Mouse (Mus musculus): ENCODE results near the gene Higd2a. TPM values are rescaled to one million over a fixed set of nuclear protein-coding genes. Genes with fewer than 3 reads are reported as not detected.
"Not testable (repeated sequence)": the region's sequence is repeated elsewhere in the genome, so short reads cannot be mapped to it uniquely, and the experiment has no call there.

The Higd2a gene
- polyA plus RNA-seq, 1 experiment from 2014 or later: 154 TPM

DNA sequence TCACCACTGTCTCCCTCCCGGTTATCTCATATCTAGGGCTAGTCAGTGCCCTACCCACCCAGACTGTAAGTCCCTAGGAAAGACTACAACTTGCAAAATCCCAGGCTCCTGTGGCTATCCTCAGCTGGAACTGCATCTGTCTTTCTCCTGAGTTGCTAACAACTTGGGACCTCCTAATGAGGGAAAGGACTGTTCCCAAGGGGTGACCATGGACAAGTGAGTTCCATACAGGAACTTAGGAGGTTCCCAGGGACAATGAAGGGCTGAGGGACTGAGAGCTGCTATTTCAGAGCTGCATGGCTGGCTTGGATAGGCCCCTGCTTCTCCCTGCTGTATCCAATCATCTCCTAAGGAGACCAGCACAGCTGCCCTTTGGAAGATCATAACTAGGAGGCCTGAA lies 19.3 kb downstream of the Higd2a start:
- 18% methylated on average over 1 of the region's 1 CpGs for WGBS
- H3K27me3 ChIP-seq (replicated peaks; ENCODE audit: low read depth, poor library complexity, severe bottlenecking): peaks cover 46% of the 10 kb centered on the region
- H3K4me3 ChIP-seq: 0 out of 2 replicates have a peak overlapping the region, but pooled peaks have one; percentile 4
- H3K36me3 ChIP-seq (replicated peaks): no peaks in the 10 kb centered on the region
- peaks cover 23% of the 10 kb centered on the region for H3K4me1 ChIP-seq
- H3K9me3 ChIP-seq: no peaks in the 10 kb centered on the region
- DNase-seq (ENCODE audit: low spot score): no peak
- no peak overlapping the region for H3K27ac ChIP-seq (replicated peaks)

DNA sequence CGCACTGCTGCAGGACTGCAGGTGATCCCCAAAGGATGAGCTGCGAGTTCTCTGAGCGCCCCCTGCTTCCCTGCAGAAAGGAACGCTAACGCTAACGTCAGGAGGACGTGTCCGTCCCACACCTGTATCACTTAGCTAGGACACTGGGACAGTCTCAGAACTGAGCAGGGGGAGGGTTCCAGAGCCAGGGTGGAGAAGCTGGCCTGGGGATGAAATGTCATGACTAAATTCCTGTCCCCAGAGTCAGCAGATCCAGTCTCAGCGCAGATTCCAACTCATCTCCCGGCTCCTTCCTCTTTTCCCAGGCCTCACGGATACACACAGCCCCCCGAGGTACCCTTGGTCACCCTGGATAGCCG lies 20.6 kb downstream of the Higd2a start:
- Histone ChIP-seq H3K27me3 (replicated peaks; ENCODE audit: low read depth, poor library complexity, severe bottlenecking) (peaks cover 43% of the 10 kb centered on the region), H3K4me1 (peaks cover 23% of the 10 kb centered on the region), H3K4me3 (peak overlapping the region; percentile 75), H3K27ac (replicated peaks) (peak overlapping the region; percentile 77), H3K9me3 (no peaks in the 10 kb centered on the region), H3K36me3 (replicated peaks) (no peaks in the 10 kb centered on the region)
- WGBS: 6% methylated on average over 13 of the region's 13 CpGs
- DNase-seq (ENCODE audit: low spot score): no peak

DNA sequence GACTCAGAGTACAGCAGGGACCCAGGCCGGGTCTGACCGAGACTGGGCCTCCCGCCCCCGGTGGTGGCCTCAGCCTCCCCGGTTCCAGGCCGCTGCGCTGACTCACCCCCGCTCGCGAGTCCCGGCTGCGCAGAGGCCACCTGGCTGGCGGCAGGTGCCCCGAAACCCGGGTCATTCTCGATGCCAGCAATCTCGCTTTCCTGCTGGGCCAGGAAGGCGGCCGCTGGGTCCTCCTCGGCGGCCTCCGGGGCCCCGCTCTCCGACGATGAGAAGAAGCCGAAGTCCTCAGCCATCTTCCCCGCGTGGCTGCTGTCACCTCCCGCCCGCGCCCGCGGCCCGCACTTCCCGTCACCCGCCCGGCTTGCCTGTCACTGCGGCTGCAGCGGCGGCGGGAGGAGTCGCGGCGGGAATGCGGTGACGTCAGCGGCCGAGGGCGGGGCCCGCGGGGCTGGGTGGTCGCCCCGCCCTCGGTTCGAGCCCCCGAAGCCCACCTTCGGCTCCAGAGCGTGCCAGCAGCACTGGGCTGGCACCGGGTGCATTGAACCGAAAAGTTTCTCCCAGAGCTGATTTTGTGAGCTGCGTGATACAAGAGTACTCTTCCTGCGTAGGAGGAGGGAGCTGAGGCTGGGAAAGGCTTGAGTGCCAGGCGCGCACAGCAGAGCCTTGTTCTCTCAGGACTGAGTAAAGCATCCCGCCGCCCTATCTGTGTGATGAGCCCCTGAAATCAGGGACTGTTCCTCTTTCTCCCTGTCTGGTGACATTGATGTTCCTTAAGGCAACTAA lies 21.2 kb downstream of the Higd2a start, which contains the start of gene Cltb:
TSS of gene Cltb (minus strand) at position 373 of the 783 bp plus-strand sequence.
- peak; percentile 88 for DNase-seq (ENCODE audit: low spot score)
- H3K4me3 ChIP-seq: peak within 1 kb of the TSS; percentile 75
- peak within 1 kb of the TSS; percentile 77 for H3K27ac ChIP-seq (replicated peaks)
- no peaks in the 10 kb centered on the region for H3K36me3 ChIP-seq (replicated peaks)
- peaks cover 23% of the 10 kb centered on the region for H3K4me1 ChIP-seq
- WGBS: under 1% methylated on average over 66 of the region's 66 CpGs
- H3K9me3 ChIP-seq: no peaks in the 10 kb centered on the region
- H3K27me3 ChIP-seq (replicated peaks; ENCODE audit: low read depth, poor library complexity, severe bottlenecking): peaks cover 42% of the 10 kb centered on the region

DNA sequence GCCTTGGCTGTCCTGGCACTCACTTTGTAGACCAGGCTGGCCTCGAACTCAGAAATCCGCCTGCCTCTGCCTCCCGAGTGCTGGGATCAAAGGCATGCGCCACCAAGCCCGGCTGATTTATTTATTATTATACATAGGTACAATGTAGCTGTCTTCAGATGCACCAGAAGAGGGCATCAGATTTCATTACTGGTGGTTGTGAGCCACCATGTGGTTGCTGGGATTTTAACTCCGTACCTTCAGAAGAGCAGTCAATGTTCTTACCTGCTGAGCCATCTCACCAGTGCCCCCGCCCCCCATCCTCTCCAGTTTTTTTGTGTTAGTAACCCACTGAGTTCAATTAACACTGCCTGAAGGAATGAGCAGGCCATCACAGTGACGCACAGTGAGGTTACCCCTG lies 23.1 kb downstream of the Higd2a start:
- not testable (repeated sequence) for H3K27ac ChIP-seq (replicated peaks); H3K4me3 ChIP-seq; H3K36me3 ChIP-seq (replicated peaks); H3K9me3 ChIP-seq; DNase-seq (ENCODE audit: low spot score)
- Histone ChIP-seq H3K27me3 (replicated peaks; ENCODE audit: low read depth, poor library complexity, severe bottlenecking) (peaks cover 32% of the 10 kb centered on the region), H3K4me1 (peaks cover 26% of the 10 kb centered on the region)
- 88% methylated on average over 8 of the region's 8 CpGs for WGBS

DNA sequence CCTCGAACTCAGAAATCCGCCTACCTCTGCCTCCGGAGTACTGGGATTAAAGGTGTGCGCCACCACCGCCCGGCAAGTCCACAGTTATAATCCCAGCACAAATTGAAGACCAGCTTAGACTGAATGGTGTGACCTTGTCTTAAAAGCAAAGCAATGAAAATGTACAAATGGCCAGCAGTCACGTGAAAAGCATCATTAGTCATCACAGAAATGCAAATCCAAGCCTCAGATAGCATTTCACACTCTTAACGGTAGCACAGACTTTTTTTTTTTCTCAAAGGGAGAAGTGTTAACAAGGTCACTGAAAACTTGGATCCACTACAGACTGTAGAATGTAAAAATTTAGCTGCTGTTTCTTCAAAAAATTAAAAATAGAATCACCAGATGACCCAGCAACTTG lies 26.3 kb downstream of the Higd2a start:
- no peaks in the 10 kb centered on the region for H3K36me3 ChIP-seq (replicated peaks)
- no peaks in the 10 kb centered on the region for H3K9me3 ChIP-seq
- H3K4me1 ChIP-seq: peaks cover 7% of the 10 kb centered on the region
- peaks cover 3% of the 10 kb centered on the region; the same call in 1 of the 2 replicates for H3K27me3 ChIP-seq (replicated peaks; ENCODE audit: low read depth, poor library complexity, severe bottlenecking)
- H3K4me3 ChIP-seq: no peak overlapping the region
- WGBS: 83% methylated on average over 8 of the region's 8 CpGs
- no peak for DNase-seq (ENCODE audit: low spot score)
- H3K27ac ChIP-seq (replicated peaks): no peak overlapping the region

DNA sequence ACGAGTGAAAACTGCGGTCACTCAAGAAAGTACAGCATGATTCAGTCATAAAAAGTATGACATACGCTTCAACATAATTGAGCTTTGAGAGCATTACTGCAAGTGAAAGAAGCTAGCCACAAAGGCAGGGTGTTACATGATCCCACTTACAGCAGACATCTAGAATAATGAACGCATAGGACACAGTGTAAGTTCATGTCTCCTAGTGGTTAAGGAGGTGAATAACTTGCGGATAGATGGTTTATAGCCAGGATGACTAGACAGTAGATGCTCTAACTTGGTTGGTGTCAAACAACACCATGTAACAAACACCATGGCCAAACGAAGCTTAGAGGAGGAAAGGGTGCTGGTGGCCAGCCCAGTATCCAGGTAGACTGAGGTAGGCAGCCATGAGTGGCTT lies 27.0 kb downstream of the Higd2a start:
- 68% methylated on average over 6 of the region's 6 CpGs for WGBS
- no peaks in the 10 kb centered on the region for H3K9me3 ChIP-seq
- H3K4me3 ChIP-seq: no peak overlapping the region
- H3K27ac ChIP-seq (replicated peaks): no peak overlapping the region
- 0 out of 2 replicates have a peak, but pooled peaks cover 3% of the 10 kb centered on the region for H3K4me1 ChIP-seq
- DNase-seq (ENCODE audit: low spot score): no peak
- 0 out of 2 replicates have a peak, but pooled peaks cover 3% of the 10 kb centered on the region for H3K27me3 ChIP-seq (replicated peaks; ENCODE audit: low read depth, poor library complexity, severe bottlenecking)
- no peaks in the 10 kb centered on the region for H3K36me3 ChIP-seq (replicated peaks)

DNA sequence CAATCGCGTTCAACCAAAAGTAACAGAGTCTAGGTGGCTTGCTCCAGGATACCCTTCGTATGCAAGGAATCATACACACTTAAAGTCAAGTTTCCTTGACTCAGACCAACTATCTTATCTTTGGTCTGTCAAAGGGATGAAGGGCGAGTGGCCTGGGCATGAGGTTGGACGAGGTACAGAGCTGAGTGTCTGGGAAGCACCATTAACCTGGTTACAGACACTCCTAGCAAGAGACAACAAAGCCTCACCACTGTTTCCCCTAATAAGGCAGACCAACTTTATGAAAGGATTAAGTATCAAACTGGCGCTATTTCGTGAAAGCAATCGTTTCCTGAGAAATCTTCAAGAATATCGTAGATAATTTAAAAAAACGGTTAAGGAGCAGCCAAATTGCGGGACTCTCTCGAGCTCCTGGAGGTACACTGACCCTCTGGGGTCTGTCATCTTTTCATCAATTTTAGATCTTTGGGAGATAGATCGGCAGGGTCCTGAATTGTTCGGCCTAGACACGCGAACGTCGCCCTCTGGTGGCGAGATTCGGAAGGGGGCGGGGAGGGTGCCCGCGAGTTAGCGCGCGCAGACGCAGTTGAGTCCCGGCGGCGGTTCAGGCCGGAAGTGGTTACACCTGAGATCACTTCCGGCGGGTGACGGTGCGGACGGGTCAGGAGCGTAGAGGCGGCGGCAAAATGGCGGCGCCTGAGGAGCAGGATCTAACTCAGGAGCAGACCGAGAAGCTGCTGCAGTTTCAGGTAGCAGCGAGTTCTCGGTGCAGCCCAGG lies 31.3 kb downstream of the Higd2a start, which contains the start of gene Faf2:
TSS of gene Faf2 (plus strand) at position 630 of the 778 bp plus-strand sequence.
- Histone ChIP-seq H3K27me3 (replicated peaks; ENCODE audit: low read depth, poor library complexity, severe bottlenecking) (0 out of 2 replicates have a peak, but pooled peaks cover 3% of the 10 kb centered on the region), H3K4me1 (peaks cover 16% of the 10 kb centered on the region), H3K36me3 (replicated peaks) (peaks cover 14% of the 10 kb centered on the region), H3K9me3 (no peaks in the 10 kb centered on the region), H3K27ac (replicated peaks) (peak within 1 kb of the TSS; percentile 97), H3K4me3 (peak within 1 kb of the TSS; percentile 89)
- WGBS: 12% methylated on average over 44 of the region's 44 CpGs
- peak; percentile 99 for DNase-seq (ENCODE audit: low spot score)

DNA sequence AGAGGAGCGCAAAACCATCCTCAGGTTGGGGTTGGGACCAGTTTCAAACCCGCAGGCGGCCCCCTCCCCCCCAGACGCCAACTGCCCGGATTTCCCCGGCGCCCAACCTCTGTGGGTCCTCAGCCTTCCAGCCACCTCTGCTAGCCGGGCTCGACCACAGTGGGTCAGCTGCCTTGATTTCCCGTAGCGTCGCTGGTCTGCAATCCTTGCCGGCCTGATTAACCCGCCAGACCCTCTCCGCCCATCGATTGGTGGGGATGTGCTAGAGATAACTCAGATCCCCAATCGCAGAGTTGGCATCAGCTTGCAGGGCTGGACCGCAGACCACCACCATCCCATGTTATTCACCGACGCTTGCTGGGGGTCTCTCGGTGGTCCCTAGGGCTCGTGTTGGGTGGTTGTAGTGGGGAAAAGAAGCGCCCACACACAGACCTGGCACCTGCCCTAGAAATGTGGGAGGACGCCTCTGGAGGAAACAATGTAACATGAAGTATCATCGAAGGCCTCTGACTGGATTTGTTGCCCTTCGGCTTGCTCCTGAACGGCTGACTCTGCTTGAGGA lies 32.0 kb downstream of the Higd2a start:
- H3K4me3 ChIP-seq: peak overlapping the region; percentile 89
- H3K9me3 ChIP-seq: no peaks in the 10 kb centered on the region
- H3K27me3 ChIP-seq (replicated peaks; ENCODE audit: low read depth, poor library complexity, severe bottlenecking): 0 out of 2 replicates have a peak, but pooled peaks cover 3% of the 10 kb centered on the region
- DNase-seq (ENCODE audit: low spot score): peak; percentile 51
- H3K36me3 ChIP-seq (replicated peaks): peaks cover 21% of the 10 kb centered on the region
- H3K27ac ChIP-seq (replicated peaks): peak overlapping the region; percentile 97
- 2% methylated on average over 27 of the region's 27 CpGs for WGBS
- peaks cover 16% of the 10 kb centered on the region for H3K4me1 ChIP-seq

DNA sequence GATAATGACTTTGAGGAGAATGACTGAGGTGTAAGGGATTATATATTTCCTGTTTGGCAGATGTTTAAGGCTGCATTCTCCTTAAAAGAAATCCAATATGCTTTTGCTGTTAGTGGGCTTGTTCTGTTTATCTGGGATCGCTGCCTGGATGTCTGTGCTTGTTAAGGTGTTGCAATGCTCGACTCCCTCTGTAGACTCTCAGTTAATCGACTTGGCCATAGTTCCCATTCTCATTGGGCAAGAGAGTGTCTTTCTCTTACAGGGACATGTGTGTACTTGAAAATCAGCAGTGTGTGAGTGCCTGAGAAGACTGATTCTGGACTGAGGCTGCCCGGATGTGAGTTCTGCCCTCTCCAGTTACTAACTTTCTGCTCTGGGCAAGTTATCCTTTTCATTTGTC lies 39.1 kb downstream of the Higd2a start:
- Histone ChIP-seq H3K27me3 (replicated peaks; ENCODE audit: low read depth, poor library complexity, severe bottlenecking) (no peaks in the 10 kb centered on the region), H3K4me1 (no peaks in the 10 kb centered on the region), H3K4me3 (no peak overlapping the region), H3K27ac (replicated peaks) (no peak overlapping the region), H3K36me3 (replicated peaks) (peaks cover 61% of the 10 kb centered on the region), H3K9me3 (no peaks in the 10 kb centered on the region)
- 90% methylated on average over 4 of the region's 4 CpGs for WGBS
- DNase-seq (ENCODE audit: low spot score): no peak

DNA sequence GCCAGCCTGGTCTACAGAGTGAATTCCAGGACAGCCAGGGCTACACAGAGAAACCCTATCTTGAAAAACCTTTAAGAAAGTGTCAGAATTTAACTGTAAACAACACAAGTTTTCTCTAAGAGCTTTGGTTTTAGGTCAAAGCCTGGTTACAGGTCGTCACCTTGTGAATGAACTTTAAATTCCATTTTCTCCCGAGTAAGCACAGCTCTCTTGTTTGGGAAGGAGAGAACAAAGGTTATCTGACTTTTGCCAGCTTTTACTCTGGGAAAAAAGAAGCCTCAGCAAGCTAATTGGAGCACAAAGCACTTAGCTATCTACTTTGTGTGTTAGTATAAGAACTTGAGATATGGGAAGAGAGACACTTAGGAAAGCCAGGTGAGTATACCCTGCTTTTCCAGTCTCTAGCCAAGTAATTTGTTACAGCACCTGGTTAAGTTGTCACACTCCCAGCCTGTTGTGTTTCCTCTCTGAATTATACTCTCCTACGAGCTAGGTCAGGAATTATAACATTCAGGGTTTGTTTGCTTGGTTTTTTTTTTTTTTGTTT lies 42.8 kb downstream of the Higd2a start:
- Histone ChIP-seq H3K9me3 (no peaks in the 10 kb centered on the region), H3K36me3 (replicated peaks) (peaks cover 69% of the 10 kb centered on the region), H3K27me3 (replicated peaks; ENCODE audit: low read depth, poor library complexity, severe bottlenecking) (no peaks in the 10 kb centered on the region), H3K4me1 (no peaks in the 10 kb centered on the region), H3K4me3 (no peak overlapping the region), H3K27ac (replicated peaks) (no peak overlapping the region)
- WGBS: 81% methylated on average over 3 of the region's 3 CpGs
- DNase-seq (ENCODE audit: low spot score): no peak

DNA sequence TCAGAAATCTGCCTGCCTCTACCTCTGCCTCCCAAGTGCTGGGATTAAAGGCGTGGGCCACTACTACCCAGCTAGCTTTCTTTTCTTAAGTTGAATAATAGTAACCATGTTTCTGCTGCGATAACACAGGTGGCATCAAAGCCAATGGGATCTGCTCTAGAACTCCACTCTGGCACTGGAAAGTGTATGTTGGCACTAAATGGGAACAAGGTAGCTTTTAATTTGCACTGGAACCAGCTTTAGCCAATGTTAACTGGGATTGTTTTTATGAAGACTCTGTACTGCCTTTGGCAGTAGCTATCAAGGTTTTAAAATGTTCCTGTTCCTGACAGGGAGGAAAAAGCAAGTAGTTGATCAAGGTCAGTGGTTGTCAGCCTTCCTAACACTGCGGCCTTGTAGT lies 45.0 kb downstream of the Higd2a start:
- Histone ChIP-seq H3K36me3 (replicated peaks) (peaks cover 81% of the 10 kb centered on the region), H3K27me3 (replicated peaks; ENCODE audit: low read depth, poor library complexity, severe bottlenecking) (no peaks in the 10 kb centered on the region), H3K9me3 (no peaks in the 10 kb centered on the region), H3K27ac (replicated peaks) (no peak overlapping the region), H3K4me1 (no peaks in the 10 kb centered on the region), H3K4me3 (no peak overlapping the region)
- DNase-seq (ENCODE audit: low spot score): no peak
- WGBS: 98% methylated on average over 3 of the region's 3 CpGs

Data from embryonic facial prominence, embryonic 10.5 days (tissue).